Mouse (Mus musculus) kidney, embryonic 14.5 days (tissue): Measurements from ENCODE around the gene Olfr1271. TPM values are rescaled to one million over a fixed set of nuclear protein-coding genes. Genes with fewer than 3 reads are reported as not detected.
"Not testable (repeated sequence)": the region's sequence is repeated elsewhere in the genome, so short reads cannot be mapped to it uniquely, and the experiment has no call there.

ENCODE experiments used
- ATAC-seq: fragments of 200-750 bp; cut with Nextera tagmentation; 2 replicates; pipeline ENCODE4 v1.8.0; 2017; ENCODE audit warnings: moderate number of reproducible peaks, mild to moderate bottlenecking, moderate TSS enrichment, moderate library complexity; ENCODE audit not compliant: low FRiP score, low TSS enrichment
- H3K27ac ChIP-seq: fragments of 300-500 bp; sonication (generic); 2 replicates; pipeline ENCODE4 v1.5.1; 2014; ENCODE audit warnings: low read depth, mild to moderate bottlenecking, low read length, moderate library complexity, mixed read lengths
- H3K27me3 ChIP-seq: fragments of 300-500 bp; sonication (generic); 2 replicates; pipeline ENCODE4 v1.6.1; 2014; ENCODE audit warnings: mild to moderate bottlenecking, low read length; ENCODE audit not compliant: control insufficient read depth, insufficient read depth
- H3K36me3 ChIP-seq: fragments of 300-500 bp; sonication (generic); 2 replicates; pipeline ENCODE4 v1.6.1; 2014; ENCODE audit warnings: low read length, mixed read lengths; ENCODE audit not compliant: control insufficient read depth, insufficient read depth
- H3K4me1 ChIP-seq: fragments of 300-500 bp; sonication (generic); 2 replicates; pipeline ENCODE4 v1.6.1; 2014; ENCODE audit warnings: low read length, mixed read lengths; ENCODE audit not compliant: control insufficient read depth, insufficient read depth
- H3K4me2 ChIP-seq: fragments of 300-500 bp; sonication (generic); replicated peaks from 2 replicates; pipeline ENCODE4 v1.6.1; 2014; ENCODE audit warnings: low read depth, mild to moderate bottlenecking, low read length
- H3K4me3 ChIP-seq: fragments of 300-500 bp; sonication (generic); 2 replicates; pipeline ENCODE4 v1.5.1; 2014; ENCODE audit warnings: mild to moderate bottlenecking, low read length
- H3K9ac ChIP-seq: fragments of 300-500 bp; sonication (generic); 2 replicates; pipeline ENCODE4 v1.6.1; 2014; ENCODE audit warnings: low read depth, mild to moderate bottlenecking, low read length, moderate library complexity
- H3K9me3 ChIP-seq: fragments of 300-500 bp; sonication (generic); 2 replicates; pipeline ENCODE4 v1.6.1; 2016; ENCODE audit warnings: low read length; ENCODE audit not compliant: control insufficient read depth
- WGBS: fragments of 180-500 bp; shearing (Covaris S2); extraction: QIAGEN DNeasy Blood & Tissue Kit; methylation state at CpG from one replicate; pipeline ENCODE4 v1.1.7; 2014; 5-methylcytosine and 5-hydroxymethylcytosine counted together
- polyA plus RNA-seq: library from polyadenylated mRNA; unstranded; fragments of >200 nt; fragmentation: Nextera tagmentation; extraction: Ambion mirVana; gene quantifications from 2 replicates; pipeline ENCODE4 v1.2.1, GENCODE M21; 2014

Gene Olfr1271
- not detected in 2 replicates for polyA plus RNA-seq

GRCm38 (mm10) chr2:90270932-90271331 lies at the start of gene Olfr1271:
Gene Olfr1271, minus strand, starts transcription at chr2:90271032.
- no peak within 1 kb of the TSS for H3K4me3 ChIP-seq
- H3K4me2 ChIP-seq: no peak within 1 kb of the TSS
- no peak within 1 kb of the TSS for H3K27ac ChIP-seq
- 91% methylated on average over 2 of the region's 2 CpGs for WGBS
- H3K9me3 ChIP-seq: no peaks in the 10 kb centered on the region
- no peaks in the 10 kb centered on the region for H3K4me1 ChIP-seq
- no peaks in the 10 kb centered on the region for H3K27me3 ChIP-seq
- ATAC-seq: no peak
- no peaks in the 10 kb centered on the region for H3K36me3 ChIP-seq
- H3K9ac ChIP-seq: no peak within 1 kb of the TSS

DNA sequence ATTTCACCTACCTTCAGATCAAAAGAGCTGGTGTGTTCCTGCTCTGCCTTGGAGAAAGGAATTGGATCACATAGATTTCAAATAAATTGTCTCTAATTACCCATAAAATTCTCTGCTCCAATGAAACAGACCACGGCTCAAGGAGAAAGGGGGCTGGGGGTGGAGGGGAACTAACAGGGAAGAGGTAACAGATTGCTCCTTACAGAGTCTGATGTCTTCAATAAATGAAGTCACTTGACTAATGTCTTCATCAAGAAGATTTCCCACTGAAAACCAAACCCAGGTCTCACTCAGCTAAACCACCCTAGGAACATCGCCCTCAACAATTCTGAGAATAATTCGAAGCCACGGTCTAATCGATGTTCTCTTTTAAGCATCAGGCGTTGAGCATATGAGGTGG lies 21.9 kb upstream of the Olfr1271 start, which contains the start of gene Olfr1272:
Gene Olfr1272, minus strand, starts transcription at position 101 of the 400 bp plus-strand sequence.
- Histone ChIP-seq H3K36me3 (no peaks in the 10 kb centered on the region), H3K27me3 (no peaks in the 10 kb centered on the region), H3K27ac (no peak within 1 kb of the TSS), H3K9ac (no peak within 1 kb of the TSS), H3K4me3 (no peak within 1 kb of the TSS), H3K4me2 (no peak within 1 kb of the TSS), H3K9me3 (no peaks in the 10 kb centered on the region), H3K4me1 (no peaks in the 10 kb centered on the region)
- ATAC-seq: no peak
- 85% methylated on average over 6 of the region's 6 CpGs for WGBS

DNA sequence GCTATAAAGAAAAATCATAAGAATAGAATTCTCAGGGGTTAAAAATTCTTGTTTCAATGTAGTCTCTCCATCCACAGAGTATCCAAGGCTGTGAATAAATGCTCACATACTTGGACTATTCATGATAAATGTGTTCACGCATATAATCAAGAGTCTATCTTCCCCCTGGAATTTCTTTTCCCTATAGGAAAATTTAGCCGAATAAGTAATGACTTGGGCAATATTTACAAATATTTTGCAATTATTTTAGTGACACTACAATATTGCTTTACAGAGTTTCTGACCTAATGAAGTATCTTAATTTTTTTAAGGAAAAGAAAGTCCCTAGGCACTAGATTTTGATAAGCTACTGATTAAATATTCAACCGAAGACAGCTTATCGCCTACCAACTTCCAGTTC lies 13.3 kb downstream of the Olfr1271 start, which contains the start of gene Olfr142:
Gene Olfr142, minus strand, starts transcription at position 101 of the 400 bp plus-strand sequence.
- Histone ChIP-seq H3K9ac (no peak within 1 kb of the TSS), H3K9me3 (no peaks in the 10 kb centered on the region), H3K4me1 (no peaks in the 10 kb centered on the region), H3K27ac (no peak within 1 kb of the TSS), H3K36me3 (no peaks in the 10 kb centered on the region), H3K27me3 (no peaks in the 10 kb centered on the region), H3K4me3 (no peak within 1 kb of the TSS), H3K4me2 (no peak within 1 kb of the TSS)
- no peak for ATAC-seq
- 94% methylated on average over 4 of the region's 4 CpGs for WGBS

- not testable (repeated sequence) for H3K9me3 ChIP-seq, H3K36me3 ChIP-seq, H3K4me3 ChIP-seq, H3K4me1 ChIP-seq, H3K27ac ChIP-seq, H3K9ac ChIP-seq, H3K4me2 ChIP-seq, H3K27me3 ChIP-seq, ATAC-seq
- no CpG with 5 or more reads among the region's 6 CpGs for WGBS
Observed at GRCm38 (mm10) chr2:90224393-90224792, 46.4 kb downstream of the Olfr1271 start, which contains the start of gene Olfr1506. Gene Olfr1506, minus strand, starts transcription at chr2:90224493.

Other genes with a start within 250 kb of the Olfr1271 start
- gene Olfr1264, start 245.5 kb downstream of the Olfr1271 start, polyA plus RNA-seq: not detected in 2 replicates
- gene Olfr1265, start 235.7 kb downstream of the Olfr1271 start, polyA plus RNA-seq: not detected in 2 replicates
- not detected in 2 replicates for gene Olfr140, start 207.4 kb downstream of the Olfr1271 start, polyA plus RNA-seq
- not detected in 2 replicates for gene Olfr1269, start 149.6 kb downstream of the Olfr1271 start, polyA plus RNA-seq
- gene Olfr32, start 128.7 kb downstream of the Olfr1271 start, polyA plus RNA-seq: not detected in 2 replicates
- not detected in 2 replicates for gene Olfr1270, start 117.9 kb downstream of the Olfr1271 start, polyA plus RNA-seq
- not detected in 2 replicates for gene Olfr1506, start 46.5 kb downstream of the Olfr1271 start, polyA plus RNA-seq
- not detected in 2 replicates for gene Olfr142, start 13.4 kb downstream of the Olfr1271 start, polyA plus RNA-seq
- gene Olfr1272, start 21.8 kb upstream of the Olfr1271 start, polyA plus RNA-seq: not detected in 2 replicates
- 0.09 TPM in 1 of 2 replicates, not detected in the other for gene Gm13769, start 51.2 kb upstream of the Olfr1271 start, polyA plus RNA-seq
- not detected in 2 replicates for gene Olfr1274-ps, start 127.7 kb upstream of the Olfr1271 start, polyA plus RNA-seq